Comparison of ENCODE assay signal across 8 mouse cellular contexts in the genomic region with DNA sequence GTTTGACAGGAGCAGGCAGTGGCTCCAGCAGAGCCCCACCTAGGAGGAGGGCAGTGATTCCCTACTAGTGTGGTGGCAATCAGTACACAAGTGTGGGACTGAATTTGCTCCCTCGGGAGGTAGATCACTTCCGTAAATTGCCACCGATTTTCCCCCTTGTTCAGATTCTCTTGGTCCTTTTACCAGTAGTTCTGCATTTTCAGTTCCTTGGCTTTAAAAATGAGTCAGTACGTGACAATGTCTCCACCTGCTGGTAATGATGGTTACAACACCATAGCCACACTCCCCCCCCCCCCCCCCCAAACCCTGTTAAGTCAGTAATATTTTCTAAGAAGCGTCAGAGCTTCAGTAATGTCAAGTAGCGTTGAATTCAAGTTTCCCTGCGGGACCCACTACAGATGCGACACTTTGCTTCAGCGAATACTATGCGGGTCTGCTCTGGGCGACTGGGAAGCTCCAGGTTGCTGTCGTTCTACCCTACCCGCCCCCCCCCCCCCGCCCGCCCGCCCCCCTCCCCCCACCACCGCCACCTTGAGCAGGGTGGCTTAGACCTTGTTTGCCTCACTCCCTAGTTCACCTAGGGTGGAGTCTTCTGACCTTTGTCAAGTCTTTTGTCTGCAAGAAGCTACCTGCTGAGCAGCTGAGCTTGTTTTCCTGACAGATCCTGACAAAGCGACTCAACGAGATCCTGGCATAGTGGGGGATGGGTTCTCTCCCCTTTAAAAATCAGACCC. TPM values are rescaled to one million over a fixed set of nuclear protein-coding genes. Genes with fewer than 3 reads are reported as not detected.
A peak's percentile ranks its signal among the peaks of the same experiment; 100 is the strongest.
DNase-seq lines count a peak whose midpoint lies in the region; ATAC-seq lines count a peak whose summit lies in the region.

No protein-coding gene starts in this region.

- H3K4me1 ChIP-seq in brown adipose tissue, adult 24 weeks (ENCODE audit: control insufficient read depth, insufficient read depth, insufficient read length, low read length): no peaks in the 10 kb centered on the region
- no peaks in the 10 kb centered on the region for H3K4me1 ChIP-seq in forebrain, embryonic 11.5 days (replicated peaks; ENCODE audit: control insufficient read depth, insufficient read depth, low read length)
- H3K4me1 ChIP-seq in liver, embryonic 15.5 days (replicated peaks): no peaks in the 10 kb centered on the region
- no peaks in the 10 kb centered on the region for H3K4me1 ChIP-seq in neural tube, embryonic 11.5 days (ENCODE audit: control insufficient read depth, insufficient read depth, low read length)

- H3K9me3 ChIP-seq in forebrain, embryonic 11.5 days (ENCODE audit: control insufficient read depth, low read length): no peaks in the 10 kb centered on the region
- H3K9me3 ChIP-seq in liver, embryonic 15.5 days (replicated peaks): no peaks in the 10 kb centered on the region
- H3K9me3 ChIP-seq in neural tube, embryonic 11.5 days (ENCODE audit: control insufficient read depth, low read length): no peaks in the 10 kb centered on the region

- intact Hi-C loops in heart, postnatal 14 days (cut with DNase I): loop anchor here (2.0 kb wide), 1 partner anchor 161 kb away; no protein-coding TSS in a partner anchor

- peak overlapping the region; percentile 50 for H3K9ac ChIP-seq in forebrain, embryonic 11.5 days (ENCODE audit: low read length)
- H3K9ac ChIP-seq in liver, embryonic 15.5 days: no peak overlapping the region
- no peak overlapping the region for H3K9ac ChIP-seq in neural tube, embryonic 11.5 days (ENCODE audit: low read length)

- peak overlapping the region; percentile 43 for H3K4me2 ChIP-seq in forebrain, embryonic 11.5 days (ENCODE audit: low read depth, low read length, severe bottlenecking)
- H3K4me2 ChIP-seq in liver, embryonic 15.5 days: peak overlapping the region; percentile 53
- H3K4me2 ChIP-seq in neural tube, embryonic 11.5 days (ENCODE audit: low read depth): peak overlapping the region; percentile 40

- peak overlapping the region; percentile 58 for H3K4me3 ChIP-seq in brown adipose tissue, adult 24 weeks (ENCODE audit: insufficient read depth, low read depth, low read length)
- peak overlapping the region; percentile 25 for H3K4me3 ChIP-seq in forebrain, embryonic 11.5 days (ENCODE audit: low read depth, low read length)
- peak overlapping the region; percentile 36 for H3K4me3 ChIP-seq in liver, embryonic 15.5 days (replicated peaks)
- peak overlapping the region; percentile 27 for H3K4me3 ChIP-seq in neural tube, embryonic 11.5 days (ENCODE audit: low read depth, low read length)

- no peak overlapping the region for H3K27ac ChIP-seq in brown adipose tissue, adult 24 weeks (replicated peaks; ENCODE audit: low read depth, low read length)
- H3K27ac ChIP-seq in forebrain, embryonic 11.5 days (ENCODE audit: low read depth, low read length): no peak overlapping the region
- no peak overlapping the region for H3K27ac ChIP-seq in liver, embryonic 15.5 days (replicated peaks)
- H3K27ac ChIP-seq in neural tube, embryonic 11.5 days (ENCODE audit: low read depth, low read length): no peak overlapping the region

- H3K27me3 ChIP-seq in forebrain, embryonic 11.5 days (ENCODE audit: control insufficient read depth, insufficient read depth, low read length): no peaks in the 10 kb centered on the region
- H3K27me3 ChIP-seq in liver, embryonic 15.5 days: no peaks in the 10 kb centered on the region
- H3K27me3 ChIP-seq in neural tube, embryonic 11.5 days (ENCODE audit: control insufficient read depth, insufficient read depth, low read length): no peaks in the 10 kb centered on the region

- peak; percentile 83 for ATAC-seq in forebrain, embryonic 11.5 days (replicated peaks; ENCODE audit: low FRiP score)
- ATAC-seq in liver, embryonic 15.5 days (ENCODE audit: insufficient read depth): no peak
- ATAC-seq in neural tube, embryonic 11.5 days (ENCODE audit: insufficient read depth, low FRiP score, low TSS enrichment): peak; percentile 65

- DNase-seq in MEL-GATA-1-ER (ENCODE audit: extremely low read depth, low read depth): peak; percentile 36
- DNase-seq in forebrain, embryonic 11.5 days (ENCODE audit: low spot score): peak; percentile 79
- DNase-seq in heart, postnatal 14 days: peak; percentile 47 to 71
- DNase-seq in large intestine, adult 2 months (ENCODE audit: low read depth, low spot score): peak; percentile 27
- DNase-seq in neural tube, embryonic 11.5 days (ENCODE audit: low spot score): peak; percentile 67
- peak; percentile 64 for DNase-seq in thymus, postnatal 0 days (ENCODE audit: low spot score)

- whole genome bisulfite sequencing in forebrain, embryonic 11.5 days: under 1% methylated on average over 15 of the region's 19 CpGs
- WGBS in large intestine, adult 2 months: under 1% methylated on average over 19 of the region's 19 CpGs
- WGBS in liver, embryonic 15.5 days (ENCODE audit: insufficient replicate concordance): 2% methylated on average over 17 of the region's 19 CpGs
- WGBS in neural tube, embryonic 11.5 days: under 1% methylated on average over 14 of the region's 19 CpGs

- no peaks in the 10 kb centered on the region for H3K36me3 ChIP-seq in forebrain, embryonic 11.5 days (ENCODE audit: control insufficient read depth, insufficient read depth, low read length)
- H3K36me3 ChIP-seq in liver, embryonic 15.5 days (replicated peaks): no peaks in the 10 kb centered on the region
- H3K36me3 ChIP-seq in neural tube, embryonic 11.5 days (ENCODE audit: control insufficient read depth, insufficient read depth, low read length): no peaks in the 10 kb centered on the region

RNA-seq across cellular contexts. Expression of a gene that starts 13.4 kb away (rescaled TPM):
- 11.2 TPM in 1 of 2 replicates, not detected in the other for polyA plus RNA-seq in brown adipose tissue, adult 24 weeks (2012; ENCODE audit: insufficient read depth, insufficient read length, missing spikeins)
- 2.7 and 2.8 TPM in 2 replicates for polyA plus RNA-seq in forebrain, embryonic 11.5 days (2014; fragmentation: Nextera tagmentation; extraction: Ambion mirVana)
- under 1 TPM; 0.76 to 0.78 TPM for total RNA-seq in heart, postnatal 14 days (2021)
- polyA plus RNA-seq in large intestine, adult 2 months (2012; rRNA removed): 0.47 TPM in 1 of 2 replicates, not detected in the other
- 0.18 and 0.31 TPM in 2 replicates for polyA plus RNA-seq in liver, embryonic 15.5 days (2015; fragmentation: Nextera tagmentation; extraction: Ambion mirVana)
- 2.1 and 3.5 TPM in 2 replicates for polyA plus RNA-seq in neural tube, embryonic 11.5 days (2014; fragmentation: Nextera tagmentation; extraction: Ambion mirVana)
- 1.6 TPM in 2 replicates for polyA plus RNA-seq in thymus, postnatal 0 days (2015; fragmentation: Nextera tagmentation; extraction: Ambion mirVana)

RNA-seq across cellular contexts. Expression of a gene that starts 18.8 kb away (rescaled TPM):
- polyA plus RNA-seq in brown adipose tissue, adult 24 weeks (2012; ENCODE audit: insufficient read depth, insufficient read length, missing spikeins): not detected in 2 replicates
- not detected in 2 replicates for polyA plus RNA-seq in forebrain, embryonic 11.5 days (2014; fragmentation: Nextera tagmentation; extraction: Ambion mirVana)
- total RNA-seq in heart, postnatal 14 days (2021): not detected
- not detected in 2 replicates for polyA plus RNA-seq in large intestine, adult 2 months (2012; rRNA removed)
- polyA plus RNA-seq in liver, embryonic 15.5 days (2015; fragmentation: Nextera tagmentation; extraction: Ambion mirVana): not detected in 2 replicates
- polyA plus RNA-seq in neural tube, embryonic 11.5 days (2014; fragmentation: Nextera tagmentation; extraction: Ambion mirVana): not detected in 2 replicates
- polyA plus RNA-seq in thymus, postnatal 0 days (2015; fragmentation: Nextera tagmentation; extraction: Ambion mirVana): not detected in 2 replicates

RNA-seq across cellular contexts. Expression of a gene that starts 30.7 kb away (rescaled TPM):
- 3.7 and 3.9 TPM in 2 replicates for polyA plus RNA-seq in brown adipose tissue, adult 24 weeks (2012; ENCODE audit: insufficient read depth, insufficient read length, missing spikeins)
- 7.7 and 8.1 TPM in 2 replicates for polyA plus RNA-seq in forebrain, embryonic 11.5 days (2014; fragmentation: Nextera tagmentation; extraction: Ambion mirVana)
- 1 to 10 TPM; 1.9 to 2.2 TPM for total RNA-seq in heart, postnatal 14 days (2021)
- 0.51 and 0.60 TPM in 2 replicates for polyA plus RNA-seq in large intestine, adult 2 months (2012; rRNA removed)
- 1.3 and 1.4 TPM in 2 replicates for polyA plus RNA-seq in liver, embryonic 15.5 days (2015; fragmentation: Nextera tagmentation; extraction: Ambion mirVana)
- polyA plus RNA-seq in neural tube, embryonic 11.5 days (2014; fragmentation: Nextera tagmentation; extraction: Ambion mirVana): 6.4 and 6.8 TPM in 2 replicates
- polyA plus RNA-seq in thymus, postnatal 0 days (2015; fragmentation: Nextera tagmentation; extraction: Ambion mirVana): 6.8 and 7.9 TPM in 2 replicates

Comparison
In these comparisons a context has a peak if more than half of its experiments do, and no peak if none do; other contexts are left out.
1. DNase-seq: peak in every context shown above with its lines; median percentile 79 in forebrain, embryonic 11.5 days; 67 in neural tube, embryonic 11.5 days; 64 in thymus, postnatal 0 days; 59 in heart, postnatal 14 days; 36 in MEL-GATA-1-ER; 27 in large intestine, adult 2 months.